Comparison of ENCODE assay signal across 12 mouse cellular contexts in the genomic region with DNA sequence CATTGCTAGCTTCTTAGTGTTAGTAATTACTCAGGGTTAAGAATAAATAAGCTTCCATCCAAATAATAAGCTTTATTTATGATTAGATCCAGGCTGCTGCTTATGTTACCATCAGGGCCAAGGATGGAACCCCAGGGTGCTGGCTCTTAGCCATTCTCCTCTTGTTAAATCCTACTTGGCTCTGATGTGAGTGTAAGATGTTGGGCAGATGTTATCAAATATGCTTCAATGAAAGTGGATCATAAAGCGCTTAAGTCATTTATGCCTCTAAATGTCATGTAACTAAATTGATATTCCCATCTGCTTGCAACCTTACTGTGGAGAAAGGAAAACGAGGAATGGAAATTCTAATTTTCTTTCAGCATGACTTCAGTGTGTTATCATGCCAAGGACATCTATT.
A peak's percentile ranks its signal among the peaks of the same experiment; 100 is the strongest.
DNase-seq lines count a peak whose midpoint lies in the region; ATAC-seq lines count a peak whose summit lies in the region.
"Had no signal": no experiment of that assay in that cellular context is flagged by ENCODE, and none has a peak within 500 bp of the region (broad histone marks: within the 10 kb centered on the region; RNA-seq: fewer than 3 reads in every experiment).

No protein-coding gene starts in this region.

- H3K27me3 ChIP-seq in midbrain, embryonic 14.5 days (ENCODE audit: control insufficient read depth, insufficient read depth, low read length): no peaks in the 10 kb centered on the region
- no peaks in the 10 kb centered on the region for H3K27me3 ChIP-seq in midbrain, embryonic 15.5 days (replicated peaks)
- H3K27me3 ChIP-seq in kidney, embryonic 14.5 days (ENCODE audit: control insufficient read depth, insufficient read depth, low read length): no peaks in the 10 kb centered on the region
- H3K27me3 ChIP-seq: embryonic facial prominence, embryonic 13.5 days had no signal

- H3K4me2 ChIP-seq in midbrain, embryonic 14.5 days (ENCODE audit: low read length): no peak overlapping the region
- H3K4me2 ChIP-seq in midbrain, embryonic 15.5 days: no peak overlapping the region
- H3K4me2 ChIP-seq in kidney, embryonic 14.5 days (replicated peaks; ENCODE audit: low read depth, low read length): no peak overlapping the region
- H3K4me2 ChIP-seq: embryonic facial prominence, embryonic 13.5 days had no signal

- no peaks in the 10 kb centered on the region for H3K4me1 ChIP-seq in midbrain, embryonic 14.5 days (ENCODE audit: control insufficient read depth, insufficient read depth, low read length)
- no peaks in the 10 kb centered on the region for H3K4me1 ChIP-seq in midbrain, embryonic 15.5 days
- no peaks in the 10 kb centered on the region for H3K4me1 ChIP-seq in kidney, embryonic 14.5 days (ENCODE audit: control insufficient read depth, insufficient read depth, low read length)
- H3K4me1 ChIP-seq: embryonic facial prominence, embryonic 13.5 days had no signal

- 83% methylated on average over 2 of the region's 2 CpGs for WGBS in midbrain, embryonic 14.5 days
- WGBS in midbrain, embryonic 15.5 days: 65% methylated on average over 2 of the region's 2 CpGs
- WGBS in kidney, embryonic 14.5 days: 82% methylated on average over 2 of the region's 2 CpGs

- peak; percentile 67 to 75 for DNase-seq in cerebellum, postnatal 14 days
- DNase-seq in cerebellum, adult 18-20 months: no peak
- DNase-seq in midbrain, embryonic 14.5 days: peak; percentile 23
- peak; percentile 11 to 40 for DNase-seq in layer of hippocampus, postnatal 14 days (ENCODE audit: low spot score in 2 of 2)
- peak; percentile 5 for DNase-seq in right cerebral cortex, postnatal 25 days
- no peak for DNase-seq in spleen, adult 12 weeks (ENCODE audit: low spot score)
- DNase-seq: gastrocnemius, adult 2 months; lung, postnatal 4 days had no signal

- no peak overlapping the region for H3K4me3 ChIP-seq in midbrain, embryonic 14.5 days (replicated peaks; ENCODE audit: low read depth, low read length)
- no peak overlapping the region for H3K4me3 ChIP-seq in midbrain, embryonic 15.5 days
- no peak overlapping the region for H3K4me3 ChIP-seq in kidney, embryonic 14.5 days (ENCODE audit: low read length)
- H3K4me3 ChIP-seq: embryonic facial prominence, embryonic 13.5 days; gastrocnemius, adult 2 months had no signal

- no peak overlapping the region for H3K9ac ChIP-seq in midbrain, embryonic 14.5 days (replicated peaks; ENCODE audit: low read length)
- H3K9ac ChIP-seq in midbrain, embryonic 15.5 days: no peak overlapping the region
- H3K9ac ChIP-seq in kidney, embryonic 14.5 days (ENCODE audit: low read depth, low read length): no peak overlapping the region
- H3K9ac ChIP-seq: embryonic facial prominence, embryonic 13.5 days; liver, embryonic 14.5 days had no signal

- ATAC-seq in midbrain, embryonic 14.5 days (ENCODE audit: low FRiP score, low TSS enrichment): no peak
- no peak for ATAC-seq in midbrain, embryonic 15.5 days (replicated peaks)
- no peak for ATAC-seq in kidney, embryonic 14.5 days (ENCODE audit: low FRiP score, low TSS enrichment)

- no peaks in the 10 kb centered on the region for H3K36me3 ChIP-seq in midbrain, embryonic 14.5 days (ENCODE audit: control insufficient read depth, insufficient read depth, low read length)
- no peaks in the 10 kb centered on the region for H3K36me3 ChIP-seq in midbrain, embryonic 15.5 days (replicated peaks)
- no peaks in the 10 kb centered on the region for H3K36me3 ChIP-seq in kidney, embryonic 14.5 days (ENCODE audit: control insufficient read depth, insufficient read depth, low read length)
- H3K36me3 ChIP-seq: embryonic facial prominence, embryonic 13.5 days had no signal

- H3K27ac ChIP-seq in midbrain, embryonic 14.5 days (replicated peaks; ENCODE audit: low read depth, low read length): no peak overlapping the region
- no peak overlapping the region for H3K27ac ChIP-seq in midbrain, embryonic 15.5 days
- no peak overlapping the region for H3K27ac ChIP-seq in kidney, embryonic 14.5 days (ENCODE audit: low read depth, low read length)
- H3K27ac ChIP-seq: embryonic facial prominence, embryonic 13.5 days; gastrocnemius, adult 2 months; liver, embryonic 14.5 days had no signal

- H3K9me3 ChIP-seq in midbrain, embryonic 14.5 days (ENCODE audit: control insufficient read depth, low read length): no peaks in the 10 kb centered on the region
- H3K9me3 ChIP-seq in midbrain, embryonic 15.5 days: no peaks in the 10 kb centered on the region
- no peaks in the 10 kb centered on the region for H3K9me3 ChIP-seq in kidney, embryonic 14.5 days (ENCODE audit: control insufficient read depth, low read length)
- H3K9me3 ChIP-seq: embryonic facial prominence, embryonic 13.5 days had no signal

Comparison
In these comparisons a context has a peak if more than half of its experiments do, and no peak if none do; other contexts are left out.
1. DNase-seq: peak in cerebellum, postnatal 14 days (2 of 2), midbrain, embryonic 14.5 days (single experiment), layer of hippocampus, postnatal 14 days (2 of 2) and right cerebral cortex, postnatal 25 days (single experiment); none in cerebellum, adult 18-20 months (0 of 2) and spleen, adult 12 weeks (single experiment).